Mouse (Mus musculus): Measurements from ENCODE around the gene Atp1b2. TPM values are rescaled to one million over a fixed set of nuclear protein-coding genes. Genes with fewer than 3 reads are reported as not detected.
A peak's percentile ranks its signal among the peaks of the same experiment; 100 is the strongest.

Gene Atp1b2
- total and polyA plus RNA-seq, 3 experiments: 13.4 to 136 TPM; not detected in 1

DNA sequence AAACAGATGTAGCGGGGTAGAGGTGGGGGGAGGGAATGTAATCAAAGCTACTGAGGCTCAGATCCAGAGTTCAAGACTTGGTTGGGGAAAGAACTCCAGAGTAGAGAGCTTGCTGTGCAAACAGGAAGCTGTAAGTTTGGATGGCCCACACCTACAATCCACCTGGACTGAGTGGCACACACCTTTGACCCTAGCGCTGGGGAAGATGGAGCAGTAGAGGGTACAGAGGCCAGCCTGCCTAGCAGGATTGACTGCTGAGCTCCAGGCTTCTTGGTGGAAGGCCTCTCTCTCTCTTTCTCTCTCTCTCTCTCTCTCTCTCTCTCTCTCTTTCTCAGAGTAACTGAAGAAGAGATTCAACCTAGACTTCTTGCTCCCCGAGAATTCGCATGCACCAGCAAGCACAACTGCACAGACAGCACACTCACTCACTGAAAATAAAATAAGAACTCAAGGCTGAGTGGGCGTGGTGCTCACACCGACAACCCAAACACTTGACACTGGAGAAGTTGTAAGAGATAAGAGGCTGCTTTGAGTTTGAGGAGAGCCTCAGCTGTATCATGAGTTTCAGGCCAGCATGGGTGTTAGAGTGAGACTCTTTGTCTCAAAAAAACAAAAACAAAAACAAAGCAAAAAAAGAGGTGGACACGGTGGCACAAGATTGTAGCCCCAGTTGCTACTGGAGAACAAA is 14.8 kb upstream of the Atp1b2 start:
- 0 out of 4 replicates have a peak, but pooled peaks cover 1 to 3% of the 10 kb centered on the region in 2 experiments for H3K27me3 ChIP-seq (ENCODE audit: control insufficient read depth in 1 of 2, insufficient read depth in 2 of 2, low read length in 2 of 2)

GRCm38 (mm10) chr11:69617805-69618204 is 12.1 kb upstream of the Atp1b2 start, which contains the start of gene Shbg:
Shbg (minus strand) TSS chr11:69617905.
- Histone ChIP-seq H3K9ac (ENCODE audit: control insufficient read depth, low read depth, low read length, poor library complexity, severe bottlenecking) (no peak within 1 kb of the TSS), H3K4me3 (ENCODE audit: control insufficient read depth in 1 of 2, insufficient read depth in 1 of 2, low read depth in 2 of 2, low read length in 2 of 2) (no peak within 1 kb of the TSS), H3K4me1 (ENCODE audit: control insufficient read depth in 1 of 2, insufficient read depth in 2 of 2, low read length in 2 of 2) (peaks cover 6 to 16% of the 10 kb centered on the region in 2 experiments), H3K79me2 (ENCODE audit: control insufficient read depth, insufficient read depth, low read length, poor library complexity) (no peaks in the 10 kb centered on the region), H3K36me3 (ENCODE audit: control insufficient read depth in 1 of 2, insufficient read depth in 2 of 2, low read length in 2 of 2) (peaks cover 0 to 10% of the 10 kb centered on the region in 2 experiments; a peak in 2 of 4 replicates), H3K27ac (ENCODE audit: control insufficient read depth, low read depth, low read length) (no peak within 1 kb of the TSS), H3K27me3 (ENCODE audit: control insufficient read depth in 1 of 2, insufficient read depth in 2 of 2, low read length in 2 of 2) (peaks cover 1 to 3% of the 10 kb centered on the region in 2 experiments; a peak in 1 of 4 replicates), H3K9me3 (replicated peaks; ENCODE audit: insufficient read depth, low read length) (no peaks in the 10 kb centered on the region)
- no peak for DNase-seq (ENCODE audit: low read depth, low spot score)
- TF ChIP-seq MYB (IDR thresholded peaks at IDR 0.05; ENCODE audit: low read depth, low read length): no peak
- 0 out of 2 replicates have a peak, but pooled peaks have one; percentile 5 for TF ChIP-seq GATA1 (IDR thresholded peaks at IDR 0.05; ENCODE audit: low read depth, low read length)

More for the DNA sequence above, 14.8 kb upstream of the Atp1b2 start:
- peak overlapping the region in 1 of 2 experiments; percentile 20; a peak in 1 of 4 replicates for H3K4me3 ChIP-seq (ENCODE audit: control insufficient read depth in 1 of 2, insufficient read depth in 1 of 2, low read depth in 2 of 2, low read length in 2 of 2)
- H3K36me3 ChIP-seq (ENCODE audit: control insufficient read depth in 1 of 2, insufficient read depth in 2 of 2, low read length in 2 of 2): peaks cover 0 to 10% of the 10 kb centered on the region in 2 experiments; a peak in 2 of 4 replicates
- no peaks in the 10 kb centered on the region for H3K79me2 ChIP-seq (ENCODE audit: control insufficient read depth, insufficient read depth, low read length, poor library complexity)
- H3K9me3 ChIP-seq (replicated peaks; ENCODE audit: insufficient read depth, low read length): no peaks in the 10 kb centered on the region
- H3K4me1 ChIP-seq (ENCODE audit: control insufficient read depth in 1 of 2, insufficient read depth in 2 of 2, low read length in 2 of 2): peaks cover 6 to 12% of the 10 kb centered on the region in 2 experiments
- TF ChIP-seq RAD21 (IDR thresholded peaks at IDR 0.05; ENCODE audit: low read depth, low read length) (no peak), TBP (IDR thresholded peaks at IDR 0.05; ENCODE audit: low read depth, low read length) (peak; percentile 56; the same call in 1 of the 2 replicates), KAT2A (conservative IDR thresholded peaks at IDR 0.05; ENCODE audit: low read depth, low read length) (no peak), TCF12 (IDR thresholded peaks at IDR 0.05; ENCODE audit: low read depth, low read length) (0 out of 2 replicates have a peak, but pooled peaks have one; percentile 19), E2F4 (IDR thresholded peaks at IDR 0.05; ENCODE audit: borderline replicate concordance, low read depth, low read length) (no peak), ELF1 (IDR thresholded peaks at IDR 0.05; ENCODE audit: low read depth, low read length) (no peak), EP300 (IDR thresholded peaks at IDR 0.05; ENCODE audit: low read depth in 1 of 2, low read length in 2 of 2) (peak in 1 of 2 experiments; percentile 43; a peak in 2 of 4 replicates), SIN3A (IDR thresholded peaks at IDR 0.05; ENCODE audit: low read length) (peak; percentile 81), MAX (IDR thresholded peaks at IDR 0.05; ENCODE audit: low read length) (0 out of 2 replicates have a peak, but pooled peaks have one; percentile 25), ZNF384 (IDR thresholded peaks at IDR 0.05; ENCODE audit: low read depth, low read length) (no peak; the same call in 1 of the 2 replicates), CHD2 (IDR thresholded peaks at IDR 0.05; ENCODE audit: low read length) (no peak), MAZ (IDR thresholded peaks at IDR 0.05; ENCODE audit: low read depth, low read length) (no peak; the same call in 1 of the 2 replicates), USF1 (IDR thresholded peaks at IDR 0.05; ENCODE audit: low read depth, low read length) (no peak), UBTF (IDR thresholded peaks at IDR 0.05; ENCODE audit: borderline replicate concordance, insufficient read depth, low read depth, low read length) (no peak), ETS1 (IDR thresholded peaks at IDR 0.05; ENCODE audit: low read depth, low read length) (peak; percentile 30; the same call in 1 of the 2 replicates), SMC3 (IDR thresholded peaks at IDR 0.05; ENCODE audit: low read depth, low read length) (0 out of 2 replicates have a peak, but pooled peaks have one; percentile 17), MXI1 (IDR thresholded peaks at IDR 0.05; ENCODE audit: low read depth, low read length) (peak; percentile 68), GATA1 (IDR thresholded peaks at IDR 0.05; ENCODE audit: low read depth, low read length) (peak; percentile 83)
- DNase-seq (ENCODE audit: low read depth, low spot score): peak; percentile 87
- H3K27ac ChIP-seq (ENCODE audit: control insufficient read depth, low read depth, low read length): peak overlapping the region; percentile 26
- 0 out of 2 replicates have a peak overlapping the region, but pooled peaks have one; percentile 25 for H3K9ac ChIP-seq (ENCODE audit: control insufficient read depth, low read depth, low read length, poor library complexity, severe bottlenecking)
